Mouse (Mus musculus) v-Abl transformed pro-B cells (cell line): ENCODE results near the gene Muc13.

Experiments
- in situ Hi-C, 2 experiments: fragments of 400-800 bp; cut with MboI; formaldehyde crosslinking; loops; one replicate each; pipeline ENCODE4 v1.15.1; 2025; ENCODE audit not compliant: unreplicated experiment in 2 of 2

Muc13 gene

GRCm38 (mm10) chr16:33768491-33769278, 25.2 kb upstream of the Muc13 start:
- in situ Hi-C loops: no loop called here

- in situ Hi-C loops: no loop called here
Measured at GRCm38 (mm10) chr16:33769848-33770247, 24.0 kb upstream of the Muc13 start.

- in situ Hi-C loops: no loop called here
Measured at GRCm38 (mm10) chr16:33770778-33771454, 22.9 kb upstream of the Muc13 start.

DNA sequence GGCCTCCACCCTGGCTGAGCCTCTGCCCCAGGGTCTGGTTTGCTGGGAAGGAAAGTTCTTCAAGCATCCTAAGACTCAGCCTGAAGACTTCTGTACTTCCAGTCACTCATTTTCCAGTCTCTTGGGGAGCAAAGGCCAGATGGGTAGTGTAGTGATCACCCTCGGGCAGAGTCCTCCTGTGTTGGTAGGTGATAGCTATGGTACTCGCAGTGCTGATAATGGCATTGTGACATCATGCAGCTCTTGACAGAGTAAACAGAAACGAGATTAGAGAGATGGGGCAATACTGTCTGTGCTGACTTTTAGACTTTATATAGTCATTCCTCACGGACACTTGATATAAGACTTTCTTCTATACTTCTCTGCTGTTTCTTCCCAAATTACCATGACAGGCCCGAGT, 21.0 kb upstream of the Muc13 start:
- in situ Hi-C loops: no loop called here

DNA sequence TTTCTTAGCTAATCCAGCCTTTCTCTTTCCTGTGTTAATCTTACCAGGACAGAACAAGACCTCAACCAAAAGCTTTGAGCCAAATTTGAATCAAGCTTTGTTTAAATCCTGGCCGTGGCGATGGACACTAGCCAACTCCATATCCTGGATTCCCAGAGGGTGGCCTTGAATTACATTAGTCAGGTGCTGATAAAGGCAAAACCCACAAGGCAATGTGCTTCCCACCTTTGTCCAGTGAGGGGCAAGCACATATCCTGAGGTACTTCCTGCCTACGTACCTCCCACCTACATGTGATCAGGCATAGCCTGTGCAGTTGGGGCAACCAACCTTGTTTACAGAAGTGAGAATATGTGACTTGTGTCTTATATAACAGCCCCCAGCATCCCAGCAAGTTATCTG, 18.9 kb upstream of the Muc13 start:
- in situ Hi-C loops: no loop called here

- in situ Hi-C loops: no loop called here
Measured at GRCm38 (mm10) chr16:33775733-33776335, 18.0 kb upstream of the Muc13 start.

- in situ Hi-C loops: no loop called here
Measured at GRCm38 (mm10) chr16:33776766-33777529, 16.9 kb upstream of the Muc13 start.

GRCm38 (mm10) chr16:33777607-33778006, 16.2 kb upstream of the Muc13 start:
- in situ Hi-C loops: no loop called here

- in situ Hi-C loops: no loop called here
Measured at GRCm38 (mm10) chr16:33781789-33782728, 11.8 kb upstream of the Muc13 start.

GRCm38 (mm10) chr16:33782729-33783091, 11.1 kb upstream of the Muc13 start:
- in situ Hi-C loops: no loop called here

GRCm38 (mm10) chr16:33784547-33784946, 9.3 kb upstream of the Muc13 start:
- in situ Hi-C loops: no loop called here

- in situ Hi-C loops: no loop called here
Measured at GRCm38 (mm10) chr16:33785092-33785704, 8.6 kb upstream of the Muc13 start.

DNA sequence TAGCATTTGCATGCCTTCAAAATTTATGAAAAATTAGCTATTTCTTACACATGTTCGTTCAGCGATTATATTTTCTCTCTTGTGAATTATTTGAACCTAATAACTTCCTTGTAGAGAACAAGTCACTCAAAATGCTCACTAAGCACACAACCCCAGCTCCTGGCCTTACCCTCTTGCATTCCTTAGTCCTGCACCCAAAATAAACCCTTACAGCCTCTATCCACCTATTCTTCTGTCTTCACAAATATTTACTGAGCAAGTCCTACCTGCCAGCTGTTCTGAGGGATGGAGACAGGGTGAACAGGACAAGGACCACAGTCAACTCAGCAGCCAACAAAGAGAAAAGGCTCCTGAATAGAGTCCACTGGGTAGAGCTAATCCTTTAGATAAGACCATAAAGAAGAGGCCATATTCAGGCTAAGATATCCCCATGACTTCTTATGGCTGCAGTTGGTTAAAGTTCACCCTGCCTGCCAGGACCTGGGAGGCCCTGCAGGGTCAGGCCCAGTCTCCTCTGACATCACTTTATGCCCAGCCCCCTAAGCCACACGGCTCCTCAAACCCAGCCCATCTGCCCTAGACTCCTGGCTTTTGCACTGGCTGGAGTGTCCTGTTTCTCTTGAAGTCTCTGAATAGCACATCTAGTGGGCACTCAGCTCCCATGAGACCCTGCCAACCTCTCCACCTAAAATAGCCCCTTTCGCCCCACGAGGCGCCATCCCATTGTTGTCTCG, 7.0 kb upstream of the Muc13 start:
- in situ Hi-C loops: no loop called here

- in situ Hi-C loops: loop anchor here in 1 of 2 experiments (5.0 kb wide), 1 partner anchor 48 kb away; no protein-coding TSS in a partner anchor
Measured at GRCm38 (mm10) chr16:33795106-33795505, 1.3 kb downstream of the Muc13 start.

- in situ Hi-C loops: loop anchor here in 1 of 2 experiments (5.0 kb wide), 1 partner anchor 49 kb away; no protein-coding TSS in a partner anchor
Measured at GRCm38 (mm10) chr16:33795887-33796286, 2.0 kb downstream of the Muc13 start.

DNA sequence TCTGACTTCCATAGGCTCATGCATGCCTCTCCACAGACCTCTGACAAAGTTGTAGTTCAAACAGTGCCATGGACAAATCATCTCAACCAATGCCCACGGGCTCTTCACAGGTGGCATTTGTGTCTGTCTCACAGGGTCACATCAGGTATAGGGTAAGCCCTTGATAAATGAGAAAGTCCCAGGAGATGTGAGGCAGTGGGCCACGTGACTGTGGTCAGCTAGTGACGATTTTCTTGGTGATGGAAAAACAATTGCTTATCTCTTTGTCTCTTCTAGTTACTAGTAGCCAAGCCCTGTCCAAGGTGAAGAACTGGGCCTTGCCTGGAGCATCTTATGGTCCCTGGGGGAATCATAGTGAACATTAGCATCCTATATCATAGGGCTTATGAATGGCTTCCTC, 2.9 kb downstream of the Muc13 start:
- in situ Hi-C loops: loop anchor here in 1 of 2 experiments (5.0 kb wide), 1 partner anchor 49 kb away; no protein-coding TSS in a partner anchor

DNA sequence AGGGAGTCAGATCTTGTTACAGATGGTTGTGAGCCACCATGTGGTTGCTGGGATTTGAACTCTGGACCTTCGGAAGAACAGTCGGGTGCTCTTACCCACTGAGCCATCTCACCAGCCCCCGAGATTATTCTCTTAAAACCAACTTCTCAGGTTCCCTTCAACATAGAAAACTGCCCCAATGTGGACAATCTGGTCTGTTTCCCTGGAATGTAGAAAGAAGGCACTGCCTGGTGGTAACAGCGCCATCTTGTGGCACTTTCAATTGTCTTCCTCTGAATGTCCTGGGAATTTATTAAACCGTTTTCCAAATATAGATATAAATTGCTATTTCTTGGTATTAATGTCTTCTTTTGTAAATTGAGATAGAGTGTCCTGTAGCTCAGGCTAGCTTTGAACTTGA, 4.0 kb downstream of the Muc13 start:
- in situ Hi-C loops: loop anchor here in 1 of 2 experiments (5.0 kb wide), 1 partner anchor 51 kb away; no protein-coding TSS in a partner anchor

GRCm38 (mm10) chr16:33810002-33810401, 16.2 kb downstream of the Muc13 start:
- in situ Hi-C loops: no loop called here
